Mouse (Mus musculus) ES-CJ7 (cell line): ENCODE measurements around the gene Cmtm5.

ENCODE experiments used
- DNase-seq: peaks from one replicate; pipeline ENCODE4 v3.0.0; 2011; ENCODE audit warnings: low read depth, low spot score

Cmtm5 gene

DNA sequence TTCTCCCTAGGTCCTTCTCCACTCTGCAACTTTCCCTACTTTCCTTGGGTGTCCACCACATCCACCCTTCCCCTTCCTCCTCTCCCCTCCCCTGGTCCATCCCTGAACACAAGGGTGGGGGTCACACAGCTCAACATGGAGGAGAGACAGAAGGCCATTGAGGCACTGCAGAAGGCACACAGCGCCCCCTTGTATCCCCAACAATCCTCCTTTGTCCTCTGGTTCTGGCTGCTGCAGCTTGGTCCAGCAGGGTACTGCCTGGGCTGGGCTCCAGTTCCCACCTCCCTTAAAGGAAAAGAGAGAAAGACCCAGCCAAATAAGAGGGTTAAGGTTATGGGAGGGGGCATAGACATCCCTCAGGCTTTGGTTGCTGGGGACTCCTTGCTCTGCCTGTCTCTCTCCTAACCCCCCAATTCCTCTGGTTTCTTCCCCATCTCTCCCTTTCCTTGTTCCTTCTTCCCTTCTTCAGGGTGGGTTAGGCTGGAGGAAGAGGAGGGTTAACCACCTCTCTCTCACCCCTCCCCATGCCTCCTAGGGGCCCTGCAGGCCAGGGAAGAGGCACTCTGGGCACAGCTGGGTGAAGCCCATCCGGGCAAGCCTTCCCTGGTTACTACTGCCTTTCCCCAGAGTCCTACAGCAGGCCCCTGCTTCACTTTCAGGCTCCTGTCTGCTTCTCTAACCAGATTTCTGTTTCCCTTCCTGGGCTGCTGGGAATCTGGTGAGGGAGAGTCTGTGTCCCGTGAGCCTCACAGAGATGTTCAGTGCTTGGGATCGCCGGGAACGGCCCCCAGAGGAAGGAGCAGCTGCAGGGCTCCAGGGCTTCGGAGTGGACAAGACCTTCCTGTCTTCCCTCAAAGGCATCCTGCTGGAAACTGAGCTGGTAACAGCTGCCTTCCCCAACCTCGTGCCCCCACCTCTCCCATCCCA lies at the start of gene Cmtm5:
Cmtm5 (plus strand) TSS at position 358 of the 927 bp plus-strand sequence.
- no peak for DNase-seq

DNA sequence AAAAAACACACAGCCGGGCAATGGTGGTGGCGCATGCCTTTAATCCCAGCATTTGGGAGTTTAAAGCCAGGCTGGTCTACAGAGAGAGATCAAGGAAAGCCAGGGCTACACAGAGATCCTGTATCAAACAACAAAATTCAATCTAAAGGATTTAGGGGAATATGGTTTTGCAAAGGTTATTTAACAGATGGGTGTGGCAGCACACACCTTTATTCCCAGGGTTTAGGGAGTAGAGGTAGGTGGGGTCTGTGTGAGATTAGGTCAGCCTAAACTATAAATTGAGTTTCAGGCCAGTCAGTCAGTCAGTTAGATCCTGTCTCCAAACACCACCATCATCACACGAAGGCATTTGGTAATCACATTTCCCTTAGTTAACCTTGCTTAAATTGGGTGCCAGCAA lies 43.9 kb upstream of the Cmtm5 start, which contains the start of gene Pabpn1:
Pabpn1 (plus strand) TSS at position 301 of the 400 bp plus-strand sequence.
- DNase-seq = no peak

DNA sequence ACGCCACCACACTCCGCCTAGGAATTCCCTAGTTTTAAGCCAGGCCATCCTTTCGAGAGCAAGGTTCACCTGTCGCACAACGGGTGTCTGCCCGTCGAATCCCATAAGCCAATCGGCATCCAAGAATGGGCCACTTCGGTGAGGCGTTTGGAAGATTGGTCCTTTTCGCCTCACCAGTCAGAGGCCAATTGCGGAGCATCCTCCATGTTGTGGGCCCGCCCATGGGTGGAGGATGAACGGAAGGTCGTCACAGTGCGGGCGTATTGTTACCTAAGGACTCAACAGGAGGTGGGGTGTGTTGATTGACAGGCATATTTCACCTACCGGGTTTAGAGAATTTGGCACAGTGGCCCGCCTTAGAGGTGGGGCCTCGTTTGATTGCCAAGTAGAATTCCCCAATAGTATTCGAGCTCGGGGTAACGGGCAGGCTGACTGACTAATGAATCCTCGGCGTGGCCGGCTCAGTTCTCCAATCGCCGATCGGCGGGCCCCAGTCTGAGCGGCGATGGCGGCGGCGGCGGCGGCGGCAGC lies 42.3 kb upstream of the Cmtm5 start:
- peak; percentile 100 for DNase-seq

DNA sequence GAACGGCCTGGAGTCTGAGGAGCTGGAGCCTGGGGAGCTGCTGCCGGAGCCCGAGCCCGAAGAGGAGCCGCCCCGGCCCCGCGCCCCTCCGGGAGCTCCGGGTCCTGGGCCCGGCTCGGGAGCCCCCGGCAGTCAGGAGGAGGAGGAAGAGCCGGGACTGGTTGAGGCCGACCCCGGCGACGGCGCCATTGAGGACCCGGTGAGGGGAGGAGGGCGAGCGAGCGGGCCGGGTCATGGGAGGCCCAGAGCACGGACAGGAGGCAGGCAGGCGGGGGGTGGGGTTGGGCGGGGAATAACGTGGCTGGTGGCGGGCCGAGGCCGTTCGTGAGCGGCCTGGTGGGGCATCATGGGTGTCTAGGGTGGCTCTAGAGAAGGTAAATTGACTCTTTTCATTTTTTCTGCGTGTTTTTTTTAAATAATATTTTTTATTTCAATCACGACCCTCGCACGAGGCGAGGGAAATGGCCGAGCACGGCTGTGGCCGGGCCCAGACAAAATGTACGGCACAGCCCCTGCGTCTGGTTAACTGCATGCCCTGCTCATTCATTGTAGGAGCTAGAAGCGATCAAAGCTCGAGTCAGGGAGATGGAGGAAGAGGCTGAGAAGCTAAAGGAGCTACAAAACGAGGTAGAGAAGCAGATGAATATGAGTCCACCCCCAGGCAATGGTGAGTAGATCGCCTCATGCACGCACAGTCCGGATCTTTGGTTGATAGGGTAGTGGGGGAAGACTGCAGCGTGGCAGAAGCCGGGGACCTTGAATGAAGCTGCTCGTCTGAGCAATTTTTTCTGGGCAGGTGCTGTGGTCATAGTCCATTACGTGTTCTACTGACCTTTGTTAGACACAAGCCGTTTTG lies 41.5 kb upstream of the Cmtm5 start:
- DNase-seq = peak; percentile 25

DNA sequence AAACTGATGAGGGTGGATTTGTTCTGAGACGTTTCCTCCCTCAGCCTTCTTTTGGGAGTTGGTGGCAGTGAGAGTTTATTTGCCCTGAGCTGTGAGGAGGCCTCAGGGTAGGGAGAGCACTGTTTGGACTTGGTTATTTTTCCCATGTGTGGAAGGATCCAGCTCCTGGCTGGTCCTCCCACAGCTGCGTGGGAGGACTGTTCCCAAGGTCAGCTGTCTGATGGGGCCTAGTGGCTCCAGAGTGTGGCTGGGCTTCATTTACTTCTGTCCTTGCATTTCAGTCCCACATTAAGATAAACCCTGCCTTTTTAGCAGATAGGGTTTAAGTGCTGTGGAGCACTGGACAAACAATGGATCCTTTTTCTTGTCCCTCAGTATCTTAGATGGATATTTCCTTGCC lies 38.6 kb upstream of the Cmtm5 start:
- no peak for DNase-seq

DNA sequence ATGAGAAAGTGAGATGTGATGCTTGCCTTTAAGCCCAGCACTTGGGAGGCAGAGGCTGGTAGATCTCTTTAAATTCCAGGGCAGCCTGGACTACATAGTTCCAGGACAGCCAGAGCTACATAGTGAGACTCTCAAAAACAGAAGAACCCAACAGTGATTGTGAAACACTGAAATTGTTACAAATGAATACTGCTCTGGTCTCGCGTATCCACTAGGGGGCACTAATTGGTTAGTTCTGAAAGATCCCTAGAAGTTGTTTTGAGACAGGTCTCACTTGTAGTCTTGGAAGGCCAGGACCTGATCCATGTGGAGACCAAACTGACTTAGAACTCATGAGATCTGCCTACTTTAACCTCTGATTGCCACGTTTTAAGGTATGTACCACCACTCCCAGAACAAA lies 35.7 kb upstream of the Cmtm5 start:
- peak; percentile 84 for DNase-seq

DNA sequence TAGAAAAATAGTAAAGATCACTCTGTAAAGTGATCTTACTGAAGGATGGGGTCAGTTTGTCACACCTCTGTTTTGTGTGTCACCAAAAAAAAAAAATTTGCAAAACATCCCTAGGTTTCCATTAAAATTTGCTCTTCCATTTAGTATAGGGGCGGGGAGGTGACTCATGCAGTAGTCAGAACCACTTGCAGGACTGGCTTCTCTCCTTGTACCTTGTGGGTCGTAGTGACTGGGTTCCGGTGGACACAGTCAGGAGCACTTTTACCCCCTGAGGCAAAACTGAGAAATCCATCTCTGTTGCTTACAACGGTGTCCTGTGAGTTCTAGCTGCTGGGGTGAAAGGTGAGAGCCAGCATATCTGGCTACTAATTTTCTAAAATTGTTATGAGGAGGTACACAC lies 32.4 kb upstream of the Cmtm5 start:
- no peak for DNase-seq

DNA sequence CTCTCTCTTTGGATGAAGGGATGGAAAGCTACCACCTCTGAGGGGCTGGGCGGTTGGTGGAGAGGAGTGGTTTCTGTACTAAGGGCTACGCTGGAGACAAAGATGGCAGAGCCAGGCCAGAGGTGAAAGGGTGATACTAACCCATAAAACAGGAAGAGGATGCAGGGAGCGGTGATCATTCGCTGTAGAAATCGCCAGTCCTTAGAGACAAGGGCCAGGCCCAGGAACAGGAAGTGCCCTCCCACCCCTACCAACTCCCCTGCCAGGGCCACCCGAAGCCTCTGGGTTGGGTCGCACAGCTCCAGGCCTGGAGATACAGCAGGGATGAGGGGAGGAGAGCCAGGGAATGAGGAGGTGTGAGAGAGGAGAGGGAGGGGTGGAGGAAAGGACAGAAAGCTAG lies 27.4 kb upstream of the Cmtm5 start:
- DNase-seq = no peak

DNA sequence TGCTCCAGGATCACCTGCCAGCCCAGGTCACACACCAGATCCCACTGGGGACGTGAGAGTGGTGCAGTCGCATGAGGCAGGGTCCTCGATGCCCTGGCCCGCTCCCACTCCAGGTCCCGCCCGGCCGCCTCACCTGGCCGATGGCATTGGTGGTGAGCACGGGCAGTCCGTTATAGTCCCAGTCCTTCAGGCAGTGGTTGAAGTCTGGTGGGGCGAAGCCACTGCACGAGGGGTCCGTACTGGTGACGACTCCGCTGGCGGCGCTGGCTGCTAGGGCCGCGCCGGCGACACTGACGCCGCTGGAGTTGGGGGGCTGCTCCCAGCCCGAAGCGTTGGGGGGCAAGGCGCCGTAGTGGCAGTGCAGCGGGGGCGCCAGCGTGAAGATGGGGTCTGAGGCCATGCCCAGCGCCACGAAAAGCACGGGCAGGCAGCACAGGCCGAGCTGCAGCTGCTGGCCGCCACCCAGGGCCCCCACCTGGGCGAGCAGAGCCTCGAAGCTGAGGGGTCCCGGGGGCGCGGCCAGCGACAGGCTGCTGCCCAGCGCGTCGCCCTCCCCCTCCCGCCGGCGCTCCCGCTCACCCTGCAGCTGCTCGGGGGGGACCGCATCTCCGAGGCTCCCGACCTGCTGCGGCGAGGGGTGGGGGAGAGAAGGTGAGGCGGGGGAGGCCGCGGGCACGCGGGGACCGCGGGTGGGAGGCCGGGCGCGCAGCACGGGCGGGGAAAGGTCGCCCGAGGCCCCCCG lies 23.8 kb upstream of the Cmtm5 start:
- DNase-seq = no peak

DNA sequence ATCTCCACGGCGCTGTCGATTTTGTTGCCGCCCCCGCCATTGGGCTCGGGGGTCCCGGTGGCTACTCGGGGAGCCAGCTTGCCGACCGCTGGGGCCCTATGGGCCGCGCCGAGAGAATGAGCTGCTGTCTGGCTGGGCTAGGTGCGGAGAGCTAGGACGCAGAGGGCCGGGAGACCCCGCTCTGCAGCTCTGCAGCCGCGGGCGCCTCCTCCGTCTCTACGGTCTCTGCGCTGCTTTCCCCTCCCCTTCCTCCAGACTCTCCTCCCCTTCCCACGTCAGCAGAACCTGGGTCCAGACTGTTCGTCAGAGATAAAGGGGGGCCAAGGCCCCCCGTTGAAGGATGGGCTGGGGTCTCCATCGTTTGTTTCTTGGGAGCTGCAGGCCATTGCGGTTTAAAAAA lies 23.2 kb upstream of the Cmtm5 start, which contains the start of gene Slc22a17:
Slc22a17 (minus strand) TSS at position 247 of the 400 bp plus-strand sequence.
- DNase-seq = peak; percentile 44

DNA sequence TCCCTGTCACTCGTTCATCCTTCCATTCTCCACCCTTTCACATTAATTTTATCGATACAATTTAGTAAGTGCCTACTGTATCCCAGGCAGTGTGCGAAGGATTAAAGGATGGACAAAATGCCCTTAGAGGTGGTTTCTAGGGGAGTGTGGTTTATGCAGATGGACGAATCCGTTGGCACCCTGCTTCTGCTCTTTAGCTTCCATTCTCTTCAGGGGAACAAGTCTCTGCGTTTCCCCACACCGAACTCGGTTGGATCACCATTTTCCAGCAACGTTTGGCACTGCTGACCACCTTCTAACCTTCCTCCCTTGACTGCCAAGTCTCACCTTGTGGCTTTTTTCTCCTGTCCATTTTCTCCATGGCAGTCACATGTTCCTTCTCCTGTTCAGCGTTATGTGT lies 22.7 kb upstream of the Cmtm5 start:
- DNase-seq = no peak

DNA sequence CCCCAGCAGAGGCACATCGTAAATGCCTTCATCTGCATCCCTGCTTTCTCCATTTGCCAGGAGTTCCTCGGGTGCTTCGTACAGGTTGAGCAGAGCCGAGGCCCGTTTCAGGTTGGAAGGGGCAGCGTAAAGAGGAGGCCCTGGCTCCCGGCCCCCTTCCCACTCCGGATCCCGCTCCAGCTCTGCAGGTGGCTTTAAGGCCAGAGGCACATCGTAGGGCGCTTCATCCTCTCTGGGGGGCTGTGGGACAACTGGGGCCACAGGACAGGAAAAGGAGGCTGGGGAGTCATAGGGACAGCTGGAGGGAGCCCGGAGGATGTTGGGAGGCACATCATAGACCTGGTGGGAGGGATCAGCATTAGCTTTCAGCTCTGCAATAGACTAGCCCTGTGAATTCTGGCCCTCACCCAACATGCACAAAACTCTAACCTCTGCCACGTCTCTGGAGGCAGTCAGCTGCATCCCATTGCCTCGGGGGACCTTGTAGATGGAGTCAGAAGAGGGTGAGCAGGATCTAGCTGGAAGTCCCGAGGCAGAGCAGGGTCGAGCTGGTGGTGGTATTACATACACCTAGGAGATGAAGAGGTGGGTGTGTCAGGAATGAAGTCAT lies 15.9 kb upstream of the Cmtm5 start:
- DNase-seq = no peak

DNA sequence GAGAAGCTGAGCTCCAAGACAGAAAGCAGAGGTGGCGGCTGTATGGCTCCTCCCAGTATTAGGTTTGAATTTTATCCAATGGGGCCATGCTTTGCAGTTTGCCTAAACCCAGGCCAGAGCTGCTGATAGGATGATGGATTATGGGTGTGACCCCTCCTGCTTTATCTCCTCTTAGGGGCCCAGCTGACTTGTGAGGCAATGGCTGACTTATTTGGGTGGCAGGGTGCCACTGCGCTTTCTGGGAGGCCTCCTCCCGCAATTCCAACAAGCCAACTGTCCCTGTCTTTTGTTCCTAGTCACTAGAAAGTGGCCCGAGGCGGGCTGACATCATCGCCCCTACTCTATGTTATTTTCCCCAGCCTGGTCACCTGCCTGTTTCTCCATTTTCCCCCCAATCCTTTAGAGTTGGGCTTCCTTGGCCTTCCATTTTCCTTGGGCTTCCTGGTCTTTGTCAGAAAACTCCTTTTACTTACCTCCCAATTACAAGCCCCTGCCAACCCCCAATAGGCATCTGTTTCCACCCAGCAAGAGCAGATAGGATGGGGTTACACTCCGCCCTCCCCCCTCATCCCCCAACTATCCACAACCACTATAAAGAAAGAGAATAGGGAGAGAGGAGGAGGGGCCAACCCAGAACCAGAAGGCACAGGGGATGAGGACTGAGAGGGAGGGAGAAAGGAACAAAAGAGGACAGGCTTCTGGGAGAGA lies 11.3 kb upstream of the Cmtm5 start:
- DNase-seq = peak; percentile 42

DNA sequence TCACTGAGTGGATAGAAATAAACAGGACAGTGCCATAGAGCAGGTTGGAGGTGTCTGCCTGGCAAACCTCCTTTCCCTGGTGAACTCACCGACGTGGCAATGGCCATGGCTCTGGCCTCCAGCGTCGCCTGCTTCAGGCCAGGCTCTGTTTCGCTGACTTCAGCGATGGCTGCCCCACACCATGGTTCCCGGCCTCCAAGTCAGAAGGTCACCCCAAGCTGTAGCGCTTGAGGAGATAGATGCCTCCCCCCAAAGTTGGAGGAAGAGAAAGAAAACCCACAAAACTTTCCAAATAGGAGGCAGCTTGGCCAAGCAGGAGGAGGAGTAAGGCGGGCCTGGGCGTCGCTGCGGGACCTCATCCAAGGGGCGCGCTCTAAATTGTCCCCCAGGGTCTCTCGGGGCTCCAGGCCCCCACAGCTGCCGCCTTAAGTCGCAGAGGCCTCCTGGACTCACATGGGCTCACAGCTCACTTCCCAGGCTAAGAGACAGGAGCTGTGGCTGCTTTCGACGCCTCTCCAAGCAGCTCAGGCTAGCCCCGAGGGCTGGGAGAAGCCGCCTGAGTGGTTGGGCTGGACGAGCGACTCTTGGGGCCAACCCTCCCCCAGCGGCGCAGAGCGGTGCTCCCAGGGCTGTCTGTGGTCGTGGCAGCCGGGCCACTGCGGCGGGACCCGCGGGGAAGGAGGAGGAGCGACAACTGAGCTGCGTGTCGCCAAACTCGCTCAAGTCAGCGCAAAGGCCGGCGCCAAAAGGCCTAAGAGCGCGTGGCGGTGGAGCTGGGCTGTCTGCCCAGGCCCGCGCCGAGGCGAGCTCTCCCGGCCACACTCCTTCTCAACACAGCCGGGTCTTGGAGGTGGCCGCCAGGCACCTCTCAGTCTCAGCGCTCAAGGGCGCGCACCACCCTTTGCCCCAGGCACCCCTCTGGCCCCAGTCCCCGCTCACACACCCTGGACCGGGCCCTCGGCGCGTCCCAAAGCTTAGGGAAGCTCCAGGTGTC lies 10.4 kb upstream of the Cmtm5 start, which contains the start of gene Efs:
Efs (minus strand) TSS at position 778 of the 994 bp plus-strand sequence.
- DNase-seq = peak; percentile 48

DNA sequence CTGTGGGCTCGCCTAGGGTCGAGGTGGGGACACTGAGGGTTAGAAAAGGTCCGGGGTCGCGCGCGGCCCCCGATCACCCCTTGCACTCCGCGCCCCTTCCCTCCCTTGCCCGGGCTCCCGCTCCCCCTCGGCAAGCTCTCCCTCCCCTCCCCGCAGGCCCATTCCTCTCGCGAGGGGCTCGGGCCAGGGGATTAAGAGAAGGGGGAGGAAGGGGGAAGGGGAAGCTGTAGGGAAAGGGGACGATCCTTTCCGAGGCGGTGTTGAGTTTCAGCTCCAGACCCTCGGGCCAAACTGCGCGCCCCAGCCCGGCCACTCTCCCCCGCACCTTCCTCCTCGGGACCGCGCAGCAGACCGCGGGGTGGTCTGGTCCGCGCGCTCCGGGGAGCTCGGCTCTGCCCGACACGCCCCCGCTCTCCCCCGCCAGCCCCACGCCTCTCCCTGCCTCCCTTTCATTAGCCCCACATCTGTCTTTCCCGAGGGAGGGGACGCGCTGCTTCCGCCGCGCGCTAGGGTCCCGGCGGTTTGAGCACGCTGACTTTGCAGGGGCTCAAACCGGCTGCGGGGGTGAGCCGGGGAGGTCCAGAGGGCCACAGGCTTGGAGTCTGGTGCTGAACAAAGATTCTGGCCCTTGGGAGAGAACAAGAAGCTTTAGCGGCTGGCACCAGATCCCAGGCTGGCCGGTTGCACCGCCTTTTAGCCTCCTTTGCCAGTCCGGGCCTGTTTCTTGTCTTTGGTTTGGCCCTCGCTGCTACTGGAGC lies 9.5 kb upstream of the Cmtm5 start:
- DNase-seq = peak; percentile 75

DNA sequence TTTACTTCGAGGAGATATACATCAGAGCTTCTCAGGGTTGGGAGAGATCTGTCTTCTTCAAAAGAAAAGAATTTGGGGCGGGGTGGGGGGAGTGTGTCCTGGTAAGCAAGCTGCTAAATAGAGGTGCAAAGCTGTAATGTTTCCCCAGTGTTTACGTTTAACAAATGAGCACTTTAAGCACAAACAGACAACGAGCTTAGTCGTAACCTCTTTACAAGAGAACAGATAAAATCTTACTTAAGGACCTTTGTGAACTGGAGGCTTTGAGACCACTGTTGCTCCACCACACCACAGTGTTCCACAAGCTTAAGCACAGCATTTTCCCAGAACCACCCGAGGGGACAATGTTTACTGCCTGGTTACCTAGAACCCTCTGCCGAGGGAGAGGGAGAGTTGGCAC lies 8.8 kb upstream of the Cmtm5 start:
- DNase-seq = no peak

DNA sequence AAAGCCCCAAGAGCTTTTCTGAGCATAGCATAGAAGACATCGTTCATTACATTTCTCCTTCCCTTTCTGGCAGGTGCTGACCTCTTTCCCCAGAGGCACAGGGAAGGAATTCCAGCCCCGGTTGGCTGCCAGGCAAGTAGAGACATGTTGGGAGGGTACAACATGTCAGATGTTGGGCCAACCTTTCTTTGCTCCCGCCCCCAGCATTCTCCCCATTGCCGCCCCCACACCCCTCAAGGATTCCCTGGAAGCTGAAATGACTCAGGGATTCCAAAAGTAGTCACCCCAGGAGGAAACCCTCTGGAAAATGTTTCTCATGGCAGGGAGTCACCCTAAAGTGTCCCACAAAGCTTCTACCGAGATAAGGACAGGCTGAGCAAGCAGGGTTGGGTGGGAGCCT lies 6.3 kb upstream of the Cmtm5 start:
- DNase-seq = no peak

DNA sequence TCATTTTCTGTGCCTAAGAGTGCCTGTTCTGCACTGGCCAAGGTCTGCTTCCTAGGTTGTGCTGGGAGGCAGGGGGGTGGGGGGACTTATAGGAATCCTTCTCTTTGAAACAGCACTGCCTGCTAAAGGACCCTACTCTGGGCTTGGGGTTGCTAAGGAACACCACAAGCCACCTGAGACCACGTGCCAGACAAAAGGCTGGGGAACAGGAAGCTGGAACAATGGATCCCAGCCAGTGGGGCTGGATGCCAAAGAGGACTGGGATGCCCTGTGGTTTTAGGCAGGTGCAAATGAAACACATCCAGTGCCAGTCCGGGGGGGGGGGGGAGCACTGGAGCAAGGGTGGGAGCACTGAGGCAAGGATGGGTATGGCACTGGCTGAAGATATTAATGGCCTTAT lies 5.6 kb upstream of the Cmtm5 start:
- peak; percentile 59 for DNase-seq
